Mouse (Mus musculus): ENCODE results near the gene Sept3. TPM values are rescaled to one million over a fixed set of nuclear protein-coding genes. Genes with fewer than 3 reads are reported as not detected.
A peak's percentile ranks its signal among the peaks of the same experiment; 100 is the strongest.

Gene Sept3
- polyA plus RNA-seq, 1 experiment from 2014 or later = 4.8 TPM

GRCm38 (mm10) chr15:82247131-82247776 lies 27.4 kb upstream of the Sept3 start:
- DNase-seq (ENCODE audit: low spot score) = no peak
- 0 out of 2 replicates have a peak, but pooled peaks cover 5% of the 10 kb centered on the region for H3K4me1 ChIP-seq (replicated peaks; ENCODE audit: insufficient read depth, low read length)
- no peak overlapping the region for H3K4me2 ChIP-seq (ENCODE audit: low read length)
- ATAC-seq (replicated peaks; ENCODE audit: low FRiP score, low read depth) = no peak
- H3K27me3 ChIP-seq (ENCODE audit: insufficient read depth, low read length) = no peaks in the 10 kb centered on the region
- WGBS = 67% methylated on average over 3 of the region's 3 CpGs
- no peak overlapping the region for H3K27ac ChIP-seq
- H3K9ac ChIP-seq (ENCODE audit: low read depth, low read length) = no peak overlapping the region
- no peaks in the 10 kb centered on the region for H3K9me3 ChIP-seq (replicated peaks; ENCODE audit: low read length)
- TF ChIP-seq CTCF (IDR thresholded peaks at IDR 0.05; ENCODE audit: low read depth) = no peak
- no peaks in the 10 kb centered on the region for H3K36me3 ChIP-seq (ENCODE audit: insufficient read depth, low read length)
- H3K4me3 ChIP-seq (replicated peaks; ENCODE audit: low read depth, low read length) = no peak overlapping the region

GRCm38 (mm10) chr15:82251579-82251978 lies 23.1 kb upstream of the Sept3 start:
- no peak overlapping the region for H3K9ac ChIP-seq (ENCODE audit: low read depth, low read length)
- 95% methylated on average over 3 of the region's 3 CpGs for WGBS
- H3K4me3 ChIP-seq (replicated peaks; ENCODE audit: low read depth, low read length) = no peak overlapping the region
- no peak for DNase-seq (ENCODE audit: low spot score)
- no peaks in the 10 kb centered on the region for H3K27me3 ChIP-seq (ENCODE audit: insufficient read depth, low read length)
- no peak for ATAC-seq (replicated peaks; ENCODE audit: low FRiP score, low read depth)
- peak; percentile 48; the same call in 1 of the 2 replicates for TF ChIP-seq CTCF (IDR thresholded peaks at IDR 0.05; ENCODE audit: low read depth)
- H3K4me1 ChIP-seq (replicated peaks; ENCODE audit: insufficient read depth, low read length) = no peaks in the 10 kb centered on the region
- H3K9me3 ChIP-seq (replicated peaks; ENCODE audit: low read length) = no peaks in the 10 kb centered on the region
- no peaks in the 10 kb centered on the region for H3K36me3 ChIP-seq (ENCODE audit: insufficient read depth, low read length)
- no peak overlapping the region for H3K27ac ChIP-seq
- H3K4me2 ChIP-seq (ENCODE audit: low read length) = no peak overlapping the region

GRCm38 (mm10) chr15:82252097-82252496 lies 22.6 kb upstream of the Sept3 start, which contains the start of gene 1500009C09Rik:
Gene 1500009C09Rik, plus strand, starts transcription at chr15:82252397.
- ATAC-seq (replicated peaks; ENCODE audit: low FRiP score, low read depth) (no peak), DNase-seq (ENCODE audit: low spot score) (no peak)
- TF ChIP-seq CTCF (IDR thresholded peaks at IDR 0.05; ENCODE audit: low read depth) = no peak
- no peaks in the 10 kb centered on the region for H3K27me3 ChIP-seq (ENCODE audit: insufficient read depth, low read length)
- no peak within 1 kb of the TSS for H3K9ac ChIP-seq (ENCODE audit: low read depth, low read length)
- H3K36me3 ChIP-seq (ENCODE audit: insufficient read depth, low read length) = no peaks in the 10 kb centered on the region
- H3K4me3 ChIP-seq (replicated peaks; ENCODE audit: low read depth, low read length) = no peak within 1 kb of the TSS
- no peaks in the 10 kb centered on the region for H3K9me3 ChIP-seq (replicated peaks; ENCODE audit: low read length)
- no peak within 1 kb of the TSS for H3K27ac ChIP-seq
- no peaks in the 10 kb centered on the region for H3K4me1 ChIP-seq (replicated peaks; ENCODE audit: insufficient read depth, low read length)
- WGBS = 89% methylated on average over 6 of the region's 6 CpGs
- no peak within 1 kb of the TSS for H3K4me2 ChIP-seq (ENCODE audit: low read length)

- TF ChIP-seq CTCF (IDR thresholded peaks at IDR 0.05; ENCODE audit: low read depth) = peak; percentile 30; the same call in 1 of the 2 replicates
- ATAC-seq (replicated peaks; ENCODE audit: low FRiP score, low read depth) (no peak), DNase-seq (ENCODE audit: low spot score) (no peak)
- H3K4me1 ChIP-seq (replicated peaks; ENCODE audit: insufficient read depth, low read length) = no peaks in the 10 kb centered on the region
- no peaks in the 10 kb centered on the region for H3K36me3 ChIP-seq (ENCODE audit: insufficient read depth, low read length)
- H3K9ac ChIP-seq (ENCODE audit: low read depth, low read length) = no peak overlapping the region
- H3K27ac ChIP-seq = no peak overlapping the region
- WGBS = 52% methylated on average over 4 of the region's 4 CpGs
- H3K9me3 ChIP-seq (replicated peaks; ENCODE audit: low read length) = no peaks in the 10 kb centered on the region
- H3K4me3 ChIP-seq (replicated peaks; ENCODE audit: low read depth, low read length) = no peak overlapping the region
- no peaks in the 10 kb centered on the region for H3K27me3 ChIP-seq (ENCODE audit: insufficient read depth, low read length)
- H3K4me2 ChIP-seq (ENCODE audit: low read length) = no peak overlapping the region
These were observed 19.4 kb upstream of the Sept3 start for GRCm38 (mm10) chr15:82255248-82255647.

- 27% methylated on average over 10 of the region's 10 CpGs for WGBS
- no peak for DNase-seq (ENCODE audit: low spot score)
These were observed 18.7 kb upstream of the Sept3 start for GRCm38 (mm10) chr15:82255944-82256383.

GRCm38 (mm10) chr15:82259510-82259909 lies 15.2 kb upstream of the Sept3 start:
- Histone ChIP-seq H3K27ac (no peak overlapping the region), H3K27me3 (ENCODE audit: insufficient read depth, low read length) (no peaks in the 10 kb centered on the region), H3K9me3 (replicated peaks; ENCODE audit: low read length) (no peaks in the 10 kb centered on the region), H3K9ac (ENCODE audit: low read depth, low read length) (no peak overlapping the region), H3K4me2 (ENCODE audit: low read length) (no peak overlapping the region), H3K4me1 (replicated peaks; ENCODE audit: insufficient read depth, low read length) (no peaks in the 10 kb centered on the region), H3K36me3 (ENCODE audit: insufficient read depth, low read length) (no peaks in the 10 kb centered on the region), H3K4me3 (replicated peaks; ENCODE audit: low read depth, low read length) (no peak overlapping the region)
- peak; percentile 100 for TF ChIP-seq CTCF (IDR thresholded peaks at IDR 0.05; ENCODE audit: low read depth)
- 13% methylated on average over 16 of the region's 16 CpGs for WGBS
- peak; percentile 74 for DNase-seq (ENCODE audit: low spot score)
- ATAC-seq (replicated peaks; ENCODE audit: low FRiP score, low read depth) = peak; percentile 27; the same call in 1 of the 2 replicates

More at GRCm38 (mm10) chr15:82255944-82256383, 18.7 kb upstream of the Sept3 start:
- no peak for ATAC-seq (replicated peaks; ENCODE audit: low FRiP score, low read depth)
- H3K4me3 ChIP-seq (replicated peaks; ENCODE audit: low read depth, low read length) = no peak overlapping the region
- H3K9ac ChIP-seq (ENCODE audit: low read depth, low read length) = no peak overlapping the region
- H3K27ac ChIP-seq = no peak overlapping the region
- H3K27me3 ChIP-seq (ENCODE audit: insufficient read depth, low read length) = no peaks in the 10 kb centered on the region
- no peak overlapping the region for H3K4me2 ChIP-seq (ENCODE audit: low read length)
- no peaks in the 10 kb centered on the region for H3K4me1 ChIP-seq (replicated peaks; ENCODE audit: insufficient read depth, low read length)
- no peak for TF ChIP-seq CTCF (IDR thresholded peaks at IDR 0.05; ENCODE audit: low read depth)
- no peaks in the 10 kb centered on the region for H3K9me3 ChIP-seq (replicated peaks; ENCODE audit: low read length)
- H3K36me3 ChIP-seq (ENCODE audit: insufficient read depth, low read length) = no peaks in the 10 kb centered on the region

Data from kidney, postnatal 0 days (tissue).